Mouse (Mus musculus): ENCODE data around the gene Spop.

DNA sequence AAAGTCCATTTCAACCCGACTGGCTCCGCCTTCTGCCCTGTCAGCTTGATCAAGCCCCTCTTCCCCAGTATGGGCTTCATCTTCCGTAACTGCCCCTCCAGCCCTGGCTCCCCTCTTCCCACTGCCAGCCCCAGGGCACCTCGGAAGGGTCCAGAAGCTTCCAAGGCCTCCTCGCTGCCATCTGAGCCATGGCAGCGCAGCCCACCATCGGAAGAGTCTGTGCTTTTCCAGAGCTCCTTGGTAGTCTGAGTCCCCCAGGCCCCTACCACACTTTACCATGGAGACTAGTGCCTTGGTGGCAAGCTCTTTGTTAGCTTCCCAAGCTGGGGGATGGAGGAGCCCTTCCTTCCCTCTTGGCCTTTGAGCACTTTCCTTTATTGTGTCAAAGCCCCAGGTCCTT, 33.2 kb upstream of the Spop start:
- no peak for TF ChIP-seq CTCF (IDR thresholded peaks at IDR 0.05; ENCODE audit: borderline replicate concordance, extremely low read depth, insufficient read depth, insufficient read length)
- TF ChIP-seq POLR2A (IDR thresholded peaks at IDR 0.05; ENCODE audit: borderline replicate concordance, extremely low read depth, insufficient read depth, insufficient read length, poor library complexity, severe bottlenecking): no peak
